Mouse (Mus musculus): ENCODE results near the gene Clic1.
"Not testable (repeated sequence)": the region's sequence is repeated elsewhere in the genome, so short reads cannot be mapped to it uniquely, and the experiment has no call there.

Clic1 gene

DNA sequence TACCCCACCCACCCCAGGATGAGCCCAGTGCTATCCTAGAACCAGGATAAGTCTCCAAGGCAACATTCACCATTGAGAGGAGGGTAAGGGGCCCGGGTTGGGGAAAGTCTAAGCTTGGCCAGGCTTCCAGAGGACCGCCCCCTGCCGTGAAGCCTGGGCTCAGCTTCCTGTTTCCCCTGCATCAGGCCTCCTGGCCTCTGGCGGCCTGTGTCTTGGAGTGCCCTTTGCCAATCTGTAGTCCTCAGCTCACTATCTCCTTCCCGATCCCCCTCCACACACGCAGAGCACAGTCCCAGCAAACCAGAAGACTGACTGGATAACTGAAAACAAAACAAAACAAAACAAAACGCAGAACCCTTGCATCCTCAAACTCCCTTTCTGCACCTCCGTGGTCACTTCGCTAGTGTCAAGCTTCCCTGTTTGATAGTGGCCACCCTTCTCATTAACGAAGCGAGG, at the start of gene Clic1:
TSS of gene Clic1 (plus strand) at position 406 of the 456 bp plus-strand sequence.
- peak; percentile 82 for DNase-seq

- peak; percentile 92 for DNase-seq
These were observed 48.9 kb upstream of the Clic1 start, which contains the start of gene Vars for GRCm38 (mm10) chr17:35000717-35001451. Vars (plus strand) TSS chr17:35000987.

DNA sequence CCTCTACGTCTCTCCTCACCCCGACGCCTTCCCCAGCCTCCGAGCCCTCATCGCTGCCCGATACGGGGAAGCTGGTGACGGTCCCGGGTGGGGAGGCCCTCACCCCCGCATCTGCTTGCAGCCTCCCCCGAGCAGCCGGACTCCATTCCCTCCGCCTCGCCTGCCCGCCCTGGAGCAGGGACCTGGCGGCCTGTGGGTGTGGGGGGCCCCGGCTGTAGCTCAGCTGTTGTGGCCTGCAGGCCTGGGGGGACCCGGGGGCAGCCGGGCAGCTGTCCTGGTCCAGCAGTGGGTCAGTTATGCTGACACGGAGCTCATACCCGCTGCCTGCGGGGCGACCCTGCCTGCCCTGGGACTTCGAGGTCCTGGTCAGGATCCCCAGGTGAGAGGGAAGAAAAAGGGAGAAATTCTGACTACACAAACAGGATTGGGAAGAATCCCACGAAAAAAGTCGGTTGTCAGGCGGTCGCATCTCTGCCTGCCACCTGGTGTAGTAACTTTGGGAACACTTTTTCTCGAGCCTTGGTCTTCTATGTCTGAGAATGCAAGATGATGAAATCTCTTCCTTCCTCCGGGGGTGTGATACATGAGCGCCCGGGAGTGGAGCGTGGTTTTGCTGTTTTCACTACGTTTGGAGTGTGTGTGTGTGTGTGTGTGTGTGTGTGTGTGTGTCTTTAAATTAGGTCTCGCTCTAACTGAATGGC, 48.2 kb upstream of the Clic1 start:
- DNase-seq, result peak; percentile 47

- DNase-seq, result peak; percentile 6
These were observed 47.5 kb upstream of the Clic1 start for GRCm38 (mm10) chr17:35002153-35002865.

- DNase-seq, result no peak
These were observed 46.5 kb upstream of the Clic1 start for GRCm38 (mm10) chr17:35003022-35003838.

DNA sequence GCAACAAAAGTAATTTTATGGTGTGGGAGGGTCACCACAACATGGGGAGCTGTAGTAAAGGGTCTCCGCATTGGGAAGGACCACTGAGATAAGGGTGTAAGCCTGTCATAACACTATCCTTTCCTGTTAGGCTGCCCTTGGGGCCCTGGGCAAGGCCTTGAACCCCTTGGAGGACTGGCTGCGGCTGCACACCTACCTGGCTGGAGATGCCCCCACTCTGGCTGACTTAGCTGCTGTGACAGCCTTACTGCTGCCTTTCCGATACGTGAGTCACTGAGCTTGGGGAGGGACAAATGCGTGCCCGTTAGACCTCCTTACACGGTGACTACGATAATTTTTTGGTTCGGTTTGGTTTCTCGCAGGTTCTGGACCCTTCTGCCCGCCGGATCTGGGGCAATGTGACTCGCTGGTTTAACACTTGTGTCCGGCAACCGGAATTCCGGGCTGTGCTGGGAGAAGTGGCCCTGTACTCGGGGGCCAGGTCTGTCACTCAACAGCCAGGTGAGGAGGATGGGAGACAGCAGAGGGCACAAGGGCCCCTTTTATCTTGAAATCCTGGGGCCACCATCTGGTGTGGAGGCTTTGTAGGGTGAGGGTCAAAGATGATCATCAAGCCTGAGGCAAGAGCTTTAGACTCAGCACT, 45.6 kb upstream of the Clic1 start:
- no peak for DNase-seq

DNA sequence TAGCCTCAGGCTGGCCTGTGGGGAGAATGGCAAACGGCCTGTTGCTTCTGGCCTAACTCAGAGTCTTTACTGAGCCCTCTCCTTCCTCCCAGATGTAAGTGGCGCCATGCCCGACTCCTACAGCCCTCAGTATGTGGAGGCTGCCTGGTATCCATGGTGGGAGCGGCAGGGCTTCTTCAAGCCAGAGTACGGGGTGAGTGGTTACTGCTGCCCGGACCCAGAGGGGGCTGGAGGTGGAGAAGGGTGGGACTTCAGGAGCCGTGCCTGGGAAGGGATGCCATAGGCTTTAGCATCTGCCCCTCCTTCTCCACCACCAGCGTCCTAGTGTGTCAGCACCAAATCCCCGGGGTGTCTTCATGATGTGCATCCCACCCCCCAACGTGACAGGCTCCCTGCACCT, 44.6 kb upstream of the Clic1 start:
- DNase-seq, result no peak

DNA sequence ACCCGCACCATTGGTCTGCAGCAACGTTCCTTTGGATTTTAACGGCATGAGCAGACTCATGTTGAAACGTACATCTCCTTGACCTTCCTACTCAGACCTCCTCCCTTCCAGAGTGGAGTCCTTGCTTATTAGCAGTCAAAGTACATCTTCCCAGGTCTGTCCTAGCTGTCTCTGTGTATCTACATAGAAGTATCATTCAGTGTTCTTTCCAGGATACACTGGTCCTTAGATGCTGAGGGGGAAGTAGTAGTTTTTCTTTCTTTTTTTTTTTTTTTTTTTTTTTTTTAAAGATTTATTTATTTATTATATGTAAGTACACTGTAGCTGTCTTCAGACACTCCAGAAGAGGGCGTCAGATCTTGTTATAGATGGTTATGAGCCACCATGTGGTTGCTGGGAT, 43.9 kb upstream of the Clic1 start:
- not testable (repeated sequence) for DNase-seq

DNA sequence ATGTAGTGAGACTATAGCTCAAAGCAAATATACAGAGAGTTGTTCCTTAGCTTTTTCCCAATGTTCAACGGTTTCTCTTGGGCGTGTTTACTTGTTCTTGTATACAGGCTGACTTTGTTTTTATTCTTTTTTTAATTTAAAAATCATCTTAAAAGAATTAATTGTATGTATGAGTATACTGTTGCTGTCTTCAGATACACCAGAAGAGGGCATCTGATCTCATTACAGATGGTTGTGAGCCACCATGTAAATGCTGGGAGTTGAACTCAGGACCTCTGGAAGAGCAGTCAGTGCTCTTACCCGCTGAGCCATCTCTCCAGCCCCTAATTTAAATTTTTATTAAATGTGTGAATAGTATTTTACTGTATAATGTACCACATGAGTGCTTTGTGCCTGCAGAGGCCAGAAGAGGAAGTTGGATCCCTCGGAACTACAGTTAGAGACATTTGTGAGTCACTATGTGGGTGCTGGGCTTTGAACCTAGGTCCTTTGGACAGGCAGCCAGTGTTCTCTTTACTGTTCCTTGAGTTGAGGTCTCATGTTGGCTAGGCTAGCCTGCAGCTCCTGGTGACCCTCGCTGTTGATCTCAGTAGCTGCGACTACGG, 42.3 kb upstream of the Clic1 start:
- DNase-seq, result no peak

DNA sequence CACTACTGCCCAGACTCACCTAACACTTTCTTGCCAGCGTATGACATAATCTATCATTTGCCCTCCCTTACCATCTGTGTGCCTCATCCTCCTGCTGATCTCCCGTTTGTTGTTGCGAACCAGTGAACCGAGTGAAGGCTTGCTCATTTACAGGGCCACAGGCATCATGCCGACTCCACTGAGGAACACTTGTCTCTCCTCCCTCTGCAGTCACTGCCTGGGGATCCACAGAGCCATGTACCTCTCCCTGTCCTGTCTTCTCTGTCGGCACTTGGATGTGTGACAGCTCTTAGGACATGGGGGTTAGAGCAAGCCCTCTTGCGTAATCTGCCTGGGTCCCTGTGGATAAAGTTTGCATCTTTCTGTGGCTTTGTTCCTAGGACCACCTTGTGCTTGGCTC, 40.2 kb upstream of the Clic1 start:
- DNase-seq, result no peak

DNA sequence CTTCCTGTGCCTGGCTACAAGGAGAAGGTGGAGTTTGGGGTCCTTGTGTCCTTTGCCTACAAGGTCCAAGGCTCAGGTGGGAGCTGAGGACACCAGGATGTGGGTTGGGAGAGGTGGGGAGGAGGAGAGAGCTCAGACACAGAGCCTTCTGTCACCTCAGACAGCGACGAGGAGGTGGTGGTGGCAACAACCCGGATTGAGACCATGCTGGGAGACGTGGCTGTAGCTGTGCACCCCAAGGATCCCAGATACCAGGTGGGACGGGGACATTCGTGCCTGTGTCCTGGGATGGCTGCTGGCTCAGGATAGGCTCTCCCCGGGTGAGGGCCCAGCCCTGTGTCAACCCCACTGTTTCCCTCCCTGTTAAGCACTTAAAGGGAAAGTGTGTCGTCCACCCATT, 38.3 kb upstream of the Clic1 start:
- no peak for DNase-seq

DNA sequence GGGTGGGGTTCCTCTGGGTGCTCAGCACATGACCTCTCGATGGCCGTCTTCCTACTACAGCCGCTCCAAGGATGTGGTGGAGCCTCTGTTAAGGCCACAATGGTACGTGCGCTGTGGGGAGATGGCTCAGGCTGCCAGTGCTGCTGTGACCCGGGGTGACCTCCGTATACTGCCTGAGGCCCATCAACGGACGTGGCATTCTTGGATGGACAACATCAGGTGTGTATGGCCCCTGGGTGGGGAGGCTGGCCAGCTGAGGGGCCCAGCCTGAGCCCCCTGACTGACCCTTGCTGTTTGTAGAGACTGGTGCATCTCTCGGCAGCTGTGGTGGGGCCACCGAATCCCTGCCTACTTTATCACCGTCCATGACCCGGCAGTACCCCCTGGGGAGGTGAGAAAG, 37.3 kb upstream of the Clic1 start:
- DNase-seq, result peak; percentile 5

DNA sequence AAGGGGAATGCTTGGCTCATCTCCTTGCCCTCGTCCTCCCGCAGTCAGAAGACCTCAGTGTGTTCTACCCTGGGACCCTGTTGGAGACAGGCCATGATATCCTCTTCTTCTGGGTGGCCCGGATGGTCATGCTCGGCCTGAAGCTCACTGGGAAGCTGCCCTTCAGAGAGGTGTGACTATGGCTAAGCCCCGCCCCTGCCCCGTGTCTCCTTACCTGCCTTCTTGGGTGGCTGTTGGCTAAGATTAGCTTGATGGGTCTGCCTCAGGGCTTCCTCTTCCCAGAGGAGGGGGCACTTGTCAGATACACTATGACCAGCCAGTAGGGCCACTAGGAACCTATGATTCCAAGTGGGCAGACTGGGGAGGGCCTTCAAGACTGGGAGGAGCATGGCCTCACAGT, 36.5 kb upstream of the Clic1 start:
- peak; percentile 8 for DNase-seq

GRCm38 (mm10) chr17:35015296-35015695, 34.5 kb upstream of the Clic1 start:
- peak; percentile 9 for DNase-seq

- DNase-seq, result peak; percentile 63
These were observed 33.4 kb upstream of the Clic1 start, which contains the start of gene Vwa7 for GRCm38 (mm10) chr17:35016376-35016775. Vwa7 (plus strand) TSS chr17:35016579.

- DNase-seq, result peak; percentile 6
These were observed 32.7 kb upstream of the Clic1 start for GRCm38 (mm10) chr17:35016791-35017705.

DNA sequence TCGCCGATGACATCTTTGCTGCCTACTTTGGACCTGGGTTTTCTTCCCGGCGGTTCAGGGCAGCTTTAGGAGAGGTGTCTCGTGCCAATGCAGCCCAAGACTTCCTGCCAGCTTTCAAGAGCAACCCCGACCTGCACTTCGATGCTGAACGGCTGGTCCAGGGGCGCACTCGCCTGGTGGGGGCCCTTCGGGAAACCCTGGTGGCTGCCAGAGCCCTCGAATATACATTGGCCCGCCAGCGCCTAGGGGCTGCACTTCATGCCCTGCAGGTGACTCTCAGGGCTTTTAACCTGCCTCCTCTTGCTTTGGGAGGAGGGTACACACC, 32.1 kb upstream of the Clic1 start:
- peak; percentile 6 for DNase-seq

DNA sequence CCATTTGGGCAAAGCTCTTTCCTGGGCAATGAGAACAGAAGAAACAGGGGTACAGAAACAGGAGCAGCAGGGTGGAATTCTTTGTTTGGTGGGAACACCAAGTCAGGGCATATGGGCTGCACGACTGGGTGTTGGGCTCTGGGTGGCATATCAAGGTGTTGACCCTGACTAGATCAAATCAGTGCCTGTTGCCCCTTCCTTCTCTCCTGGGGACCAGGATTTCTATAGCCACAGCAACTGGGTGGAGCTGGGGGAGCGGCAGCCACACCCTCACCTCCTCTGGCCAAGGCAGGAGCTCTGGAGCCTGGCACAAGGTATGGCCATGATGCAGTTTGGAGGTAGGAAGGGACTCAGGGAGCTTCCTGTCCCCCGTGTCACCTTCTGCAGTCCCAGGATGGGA, 31.6 kb upstream of the Clic1 start:
- peak; percentile 6 for DNase-seq

DNA sequence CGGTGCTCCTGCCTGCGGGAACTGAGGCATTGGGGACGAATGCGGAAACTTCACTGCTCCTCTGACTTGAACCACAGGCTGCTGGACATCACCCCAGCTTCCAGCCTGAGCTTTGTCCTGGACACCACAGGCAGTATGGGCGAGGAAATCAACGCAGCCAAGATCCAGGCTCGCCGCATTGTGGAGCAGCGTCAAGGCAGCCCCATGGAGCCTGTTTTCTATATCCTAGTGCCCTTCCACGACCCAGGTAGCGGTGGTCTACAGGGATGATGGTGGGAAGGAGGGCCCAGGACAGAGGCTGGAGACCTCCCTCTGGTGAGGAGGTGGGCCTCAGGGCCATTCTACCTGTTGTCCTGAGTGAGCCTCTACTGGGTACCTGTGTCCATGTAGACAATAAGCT, 29.9 kb upstream of the Clic1 start:
- DNase-seq, result no peak

DNA sequence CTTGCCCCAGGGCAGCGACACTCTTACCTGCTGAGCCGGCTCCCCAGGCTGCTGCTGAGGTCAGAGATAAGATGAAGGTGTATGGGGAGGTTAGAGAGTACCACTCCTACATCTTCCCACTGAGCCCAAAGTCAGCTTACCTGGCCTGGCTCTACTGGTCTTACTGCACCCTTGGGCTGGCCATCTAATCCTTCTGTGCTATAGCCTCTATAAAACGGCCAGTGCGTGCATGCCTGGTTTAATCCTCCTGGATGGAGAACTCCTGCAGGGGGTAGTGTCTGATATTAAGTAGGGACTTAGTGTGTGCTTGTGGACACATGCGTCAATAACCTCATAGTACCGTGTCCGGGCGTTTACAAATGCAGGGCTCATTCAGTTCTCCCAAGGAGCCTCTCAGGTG, 29.2 kb upstream of the Clic1 start:
- peak; percentile 12 for DNase-seq

Data from kidney, postnatal 10 days (tissue).